Mouse (Mus musculus) heart, embryonic 13.5 days (tissue): ENCODE results near the gene Ptprm. TPM values are rescaled to one million over a fixed set of nuclear protein-coding genes. Genes with fewer than 3 reads are reported as not detected.

Source experiments
- ATAC-seq: fragments of 200-750 bp; cut with Nextera tagmentation; 2 replicates; pipeline ENCODE4 v1.8.0; 2017; ENCODE audit warnings: moderate TSS enrichment; ENCODE audit not compliant: insufficient number of reproducible peaks, low FRiP score, low TSS enrichment; ENCODE audit errors: extremely low read depth
- H3K27ac ChIP-seq: fragments of 300-500 bp; sonication (generic); replicated peaks from 2 replicates; pipeline ENCODE4 v1.5.1; 2015; ENCODE audit warnings: moderate library complexity, mild to moderate bottlenecking, inconsistent platforms
- H3K27me3 ChIP-seq: fragments of 300-500 bp; sonication (generic); replicated peaks from 2 replicates; pipeline ENCODE4 v1.6.1; 2015; ENCODE audit warnings: mild to moderate bottlenecking, inconsistent platforms
- H3K36me3 ChIP-seq: fragments of 300-500 bp; sonication (generic); 2 replicates; pipeline ENCODE4 v1.6.1; 2015; ENCODE audit warnings: mild to moderate bottlenecking, inconsistent platforms
- H3K4me1 ChIP-seq: fragments of 300-500 bp; sonication (generic); 2 replicates; pipeline ENCODE4 v1.6.1; 2015; ENCODE audit warnings: inconsistent platforms
- H3K4me2 ChIP-seq: fragments of 300-500 bp; sonication (generic); 2 replicates; pipeline ENCODE4 v1.6.1; 2015; ENCODE audit warnings: inconsistent platforms, mild to moderate bottlenecking, moderate library complexity
- H3K4me3 ChIP-seq: fragments of 300-500 bp; sonication (generic); 2 replicates; pipeline ENCODE4 v1.5.1; 2015; ENCODE audit warnings: moderate library complexity, mild to moderate bottlenecking, inconsistent platforms
- H3K9ac ChIP-seq: fragments of 300-500 bp; sonication (generic); 2 replicates; pipeline ENCODE4 v1.6.1; 2015; ENCODE audit warnings: inconsistent platforms, mild to moderate bottlenecking, moderate library complexity
- H3K9me3 ChIP-seq: fragments of 300-500 bp; sonication (generic); 2 replicates; pipeline ENCODE4 v1.6.1; 2016; ENCODE audit warnings: inconsistent platforms
- WGBS: fragments of 180-500 bp; shearing (Covaris S2); methylation state at CpG from one replicate; pipeline ENCODE4 v1.1.7; 2015; ENCODE audit warnings: mixed read lengths; 5-methylcytosine and 5-hydroxymethylcytosine counted together
- polyA plus RNA-seq: library from polyadenylated mRNA; unstranded; fragments of >200 nt; fragmentation: Nextera tagmentation; extraction: Ambion mirVana; gene quantifications from 2 replicates; pipeline ENCODE4 v1.2.1, GENCODE M21; 2015

The Ptprm gene
- polyA plus RNA-seq, 1 experiment from 2014 or later, result 12.7 TPM

GRCm38 (mm10) chr17:67277124-67277910, 76.9 kb downstream of the Ptprm start:
- Histone ChIP-seq H3K9ac (no peak overlapping the region), H3K27ac (no peak overlapping the region), H3K9me3 (no peaks in the 10 kb centered on the region), H3K4me2 (no peak overlapping the region), H3K4me3 (no peak overlapping the region), H3K36me3 (no peaks in the 10 kb centered on the region), H3K4me1 (peaks cover 17% of the 10 kb centered on the region), H3K27me3 (no peaks in the 10 kb centered on the region)
- 86% methylated on average over 13 of the region's 13 CpGs for WGBS
- ATAC-seq, result no peak

DNA sequence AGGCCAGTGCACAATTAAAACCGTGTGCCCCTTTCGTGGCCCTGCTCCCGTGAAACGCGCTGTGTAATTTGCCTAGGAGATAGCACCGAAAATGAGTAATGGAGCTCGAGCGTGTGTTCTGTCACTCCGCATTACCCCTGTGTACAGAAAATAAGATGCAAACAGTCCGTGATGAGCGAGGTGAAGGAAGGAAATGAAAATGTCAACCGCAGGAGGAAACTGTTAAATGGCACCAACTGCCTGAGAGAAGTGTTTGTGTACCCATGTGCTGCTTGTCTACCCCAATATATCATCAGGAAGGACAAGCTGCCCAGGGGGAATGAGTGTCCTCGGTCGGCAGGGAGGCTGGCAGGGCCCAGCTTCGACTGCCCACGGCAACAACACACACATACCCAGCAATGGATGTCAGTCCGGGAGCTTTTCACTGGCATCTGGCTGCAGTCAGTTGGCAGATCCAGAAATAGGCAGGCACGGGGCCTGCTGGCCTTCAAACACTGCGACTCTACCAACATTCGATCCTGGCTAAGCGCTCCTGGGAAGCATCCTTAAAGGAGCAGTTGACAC, 79.6 kb downstream of the Ptprm start:
- H3K9me3 ChIP-seq, result no peaks in the 10 kb centered on the region
- H3K27me3 ChIP-seq, result no peaks in the 10 kb centered on the region
- no peak overlapping the region for H3K4me2 ChIP-seq
- H3K4me1 ChIP-seq, result peaks cover 10% of the 10 kb centered on the region
- H3K36me3 ChIP-seq, result no peaks in the 10 kb centered on the region
- H3K9ac ChIP-seq, result no peak overlapping the region
- H3K27ac ChIP-seq, result no peak overlapping the region
- no peak for ATAC-seq
- H3K4me3 ChIP-seq, result no peak overlapping the region
- WGBS, result 65% methylated on average over 21 of the region's 21 CpGs

DNA sequence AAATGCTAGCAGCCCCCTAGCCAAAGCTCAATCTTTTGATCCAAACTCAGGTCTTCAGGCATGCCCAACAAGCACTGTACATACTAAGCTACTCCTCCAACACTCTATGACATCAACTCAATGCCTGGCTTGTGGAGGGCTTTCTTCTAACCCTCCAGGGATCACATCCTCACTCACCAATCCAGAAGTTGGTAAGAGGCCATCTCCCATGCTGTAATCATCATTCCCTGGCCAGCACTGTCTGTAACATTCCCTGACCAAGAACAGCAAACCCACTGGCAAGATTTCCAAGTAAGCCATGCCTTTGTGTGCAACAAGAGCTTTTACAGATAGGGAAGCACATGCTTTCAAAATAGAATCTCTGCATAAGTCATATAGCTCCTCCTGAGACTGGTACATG, 81.3 kb downstream of the Ptprm start:
- Histone ChIP-seq H3K27me3 (no peaks in the 10 kb centered on the region), H3K4me3 (no peak overlapping the region), H3K4me1 (peaks cover 10% of the 10 kb centered on the region), H3K9ac (no peak overlapping the region), H3K4me2 (no peak overlapping the region), H3K9me3 (no peaks in the 10 kb centered on the region), H3K27ac (no peak overlapping the region), H3K36me3 (no peaks in the 10 kb centered on the region)
- ATAC-seq, result no peak

DNA sequence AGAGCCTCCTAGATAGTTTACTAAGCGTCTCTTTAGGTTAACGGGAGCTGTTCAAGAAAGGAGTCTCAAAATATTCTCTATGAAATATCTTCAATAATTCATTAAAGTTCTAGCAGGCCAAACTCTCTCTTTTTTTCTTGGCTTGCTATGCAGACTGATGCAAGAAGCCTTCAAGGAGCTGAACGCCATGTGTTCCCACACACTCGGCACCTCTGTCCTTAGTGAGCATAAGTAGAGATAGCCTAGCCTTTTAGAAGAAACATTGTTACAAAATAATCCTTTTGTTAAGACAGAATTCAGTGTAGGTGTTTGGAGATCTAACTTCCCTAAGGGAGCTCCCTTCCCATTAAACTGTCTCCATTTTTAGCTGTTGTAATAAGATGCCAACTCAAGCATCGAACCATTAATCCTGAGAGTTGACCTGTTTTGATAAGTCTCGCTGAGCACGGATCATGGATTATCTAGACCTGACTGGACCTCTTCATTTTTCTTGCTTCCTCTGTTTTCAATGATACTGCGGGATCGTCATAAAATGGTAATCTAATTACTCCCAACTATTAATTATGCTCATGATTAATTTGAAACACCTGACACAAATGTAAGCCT, 85.7 kb downstream of the Ptprm start:
- Histone ChIP-seq H3K36me3 (no peaks in the 10 kb centered on the region), H3K9ac (no peak overlapping the region), H3K4me1 (0 out of 2 replicates have a peak, but pooled peaks cover 3% of the 10 kb centered on the region), H3K4me3 (no peak overlapping the region), H3K27ac (no peak overlapping the region), H3K9me3 (no peaks in the 10 kb centered on the region), H3K27me3 (no peaks in the 10 kb centered on the region), H3K4me2 (no peak overlapping the region)
- 76% methylated on average over 9 of the region's 9 CpGs for WGBS
- no peak for ATAC-seq

GRCm38 (mm10) chr17:67266270-67266669, 88.0 kb downstream of the Ptprm start:
- Histone ChIP-seq H3K36me3 (no peaks in the 10 kb centered on the region), H3K4me2 (no peak overlapping the region), H3K9ac (no peak overlapping the region), H3K4me3 (no peak overlapping the region), H3K4me1 (no peaks in the 10 kb centered on the region), H3K27ac (no peak overlapping the region), H3K27me3 (no peaks in the 10 kb centered on the region), H3K9me3 (no peaks in the 10 kb centered on the region)
- WGBS, result 87% methylated on average over 6 of the region's 6 CpGs
- ATAC-seq, result no peak

GRCm38 (mm10) chr17:67265520-67265919, 88.7 kb downstream of the Ptprm start:
- Histone ChIP-seq H3K27me3 (no peaks in the 10 kb centered on the region), H3K36me3 (no peaks in the 10 kb centered on the region), H3K9me3 (no peaks in the 10 kb centered on the region), H3K4me2 (no peak overlapping the region), H3K4me3 (no peak overlapping the region), H3K27ac (no peak overlapping the region), H3K9ac (no peak overlapping the region), H3K4me1 (no peaks in the 10 kb centered on the region)
- no peak for ATAC-seq
- WGBS, result 80% methylated on average over 4 of the region's 4 CpGs

- 79% methylated on average over 6 of the region's 6 CpGs for WGBS
- H3K36me3 ChIP-seq, result no peaks in the 10 kb centered on the region
- H3K4me2 ChIP-seq, result no peak overlapping the region
- no peak overlapping the region for H3K9ac ChIP-seq
- H3K4me3 ChIP-seq, result no peak overlapping the region
- no peaks in the 10 kb centered on the region for H3K9me3 ChIP-seq
- no peaks in the 10 kb centered on the region for H3K27me3 ChIP-seq
- no peak overlapping the region for H3K27ac ChIP-seq
- H3K4me1 ChIP-seq, result no peaks in the 10 kb centered on the region
- ATAC-seq, result no peak
These were observed 89.5 kb downstream of the Ptprm start for GRCm38 (mm10) chr17:67264716-67265115.

- Histone ChIP-seq H3K9ac (no peak overlapping the region), H3K27me3 (no peaks in the 10 kb centered on the region), H3K4me3 (no peak overlapping the region), H3K36me3 (no peaks in the 10 kb centered on the region), H3K27ac (no peak overlapping the region), H3K9me3 (peaks cover 3% of the 10 kb centered on the region; the same call in 1 of the 2 replicates), H3K4me1 (no peaks in the 10 kb centered on the region), H3K4me2 (no peak overlapping the region)
- WGBS, result 64% methylated on average over 1 of the region's 1 CpGs
- ATAC-seq, result no peak
These were observed 91.2 kb downstream of the Ptprm start for GRCm38 (mm10) chr17:67263024-67263423.

DNA sequence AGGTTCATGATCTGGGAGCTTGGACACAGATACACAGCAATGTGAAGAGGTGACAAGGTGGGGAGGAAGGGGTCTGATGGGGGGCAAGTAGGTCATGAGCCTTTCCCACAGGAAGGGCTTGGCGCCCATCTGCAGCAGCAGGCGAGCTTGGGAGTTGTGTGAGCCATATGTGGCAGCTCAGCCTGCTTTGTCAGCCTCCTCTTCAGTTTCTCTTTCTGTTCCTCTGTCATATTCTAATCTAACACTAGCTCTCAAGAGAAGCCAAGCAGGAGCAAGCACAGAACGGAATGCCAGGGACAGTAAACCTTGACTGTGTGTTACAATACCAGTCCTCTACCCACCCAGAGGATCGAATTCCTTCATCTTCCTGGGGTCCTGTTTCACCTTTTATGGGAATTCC, 94.2 kb downstream of the Ptprm start:
- Histone ChIP-seq H3K4me3 (no peak overlapping the region), H3K36me3 (0 out of 2 replicates have a peak, but pooled peaks cover 3% of the 10 kb centered on the region), H3K4me1 (no peaks in the 10 kb centered on the region), H3K27ac (no peak overlapping the region), H3K27me3 (no peaks in the 10 kb centered on the region), H3K4me2 (no peak overlapping the region), H3K9me3 (peaks cover 3% of the 10 kb centered on the region; the same call in 1 of the 2 replicates), H3K9ac (no peak overlapping the region)
- ATAC-seq, result no peak
- WGBS, result 60% methylated on average over 4 of the region's 4 CpGs

GRCm38 (mm10) chr17:67257780-67258179, 96.5 kb downstream of the Ptprm start:
- Histone ChIP-seq H3K9me3 (peaks cover 3% of the 10 kb centered on the region; the same call in 1 of the 2 replicates), H3K9ac (no peak overlapping the region), H3K36me3 (0 out of 2 replicates have a peak, but pooled peaks cover 3% of the 10 kb centered on the region), H3K4me3 (no peak overlapping the region), H3K27me3 (no peaks in the 10 kb centered on the region), H3K4me1 (no peaks in the 10 kb centered on the region), H3K27ac (no peak overlapping the region), H3K4me2 (no peak overlapping the region)
- ATAC-seq, result no peak
- 73% methylated on average over 5 of the region's 5 CpGs for WGBS

GRCm38 (mm10) chr17:67256171-67256570, 98.1 kb downstream of the Ptprm start:
- Histone ChIP-seq H3K36me3 (0 out of 2 replicates have a peak, but pooled peaks cover 3% of the 10 kb centered on the region), H3K4me3 (no peak overlapping the region), H3K27me3 (no peaks in the 10 kb centered on the region), H3K9me3 (peaks cover 3% of the 10 kb centered on the region; the same call in 1 of the 2 replicates), H3K9ac (no peak overlapping the region), H3K4me2 (no peak overlapping the region), H3K27ac (no peak overlapping the region), H3K4me1 (no peaks in the 10 kb centered on the region)
- 61% methylated on average over 6 of the region's 6 CpGs for WGBS
- ATAC-seq, result no peak
